Mouse (Mus musculus) liver, embryonic 11.5 days (tissue): ENCODE results near the gene Nectin2. TPM values are rescaled to one million over a fixed set of nuclear protein-coding genes. Genes with fewer than 3 reads are reported as not detected.

Source experiments
- ATAC-seq: fragments of 200-750 bp; cut with Nextera tagmentation; replicated peaks from 2 replicates; pipeline ENCODE4 v1.8.0; 2017; ENCODE audit warnings: moderate number of reproducible peaks, mild to moderate bottlenecking, moderate TSS enrichment, moderate library complexity; ENCODE audit not compliant: low FRiP score
- DNase-seq: peaks from one replicate; pipeline ENCODE4 v3.0.0-alpha.2; 2017; ENCODE audit warnings: low spot score
- H3K27ac ChIP-seq: fragments of 300-500 bp; sonication (generic); 2 replicates; pipeline ENCODE4 v1.5.1; 2014; ENCODE audit warnings: mild to moderate bottlenecking, low read depth, low read length, control low read depth
- H3K27me3 ChIP-seq: fragments of 300-500 bp; sonication (generic); replicated peaks from 2 replicates; pipeline ENCODE4 v1.6.1; 2014; ENCODE audit warnings: low read length, mixed read lengths; ENCODE audit not compliant: control insufficient read depth, insufficient read depth
- H3K36me3 ChIP-seq: fragments of 300-500 bp; sonication (generic); 2 replicates; pipeline ENCODE4 v1.6.1; 2014; ENCODE audit warnings: mild to moderate bottlenecking, low read length, moderate library complexity, mixed read lengths; ENCODE audit not compliant: control insufficient read depth, insufficient read depth
- H3K4me1 ChIP-seq: fragments of 300-500 bp; sonication (generic); replicated peaks from 2 replicates; pipeline ENCODE4 v1.6.1; 2014; ENCODE audit warnings: low read length, mixed read lengths; ENCODE audit not compliant: control insufficient read depth, insufficient read depth
- H3K4me2 ChIP-seq: fragments of 300-500 bp; sonication (generic); 2 replicates; pipeline ENCODE4 v1.6.1; 2014; ENCODE audit warnings: mild to moderate bottlenecking, control low read depth, moderate library complexity
- H3K4me3 ChIP-seq: fragments of 300-500 bp; sonication (generic); 2 replicates; pipeline ENCODE4 v1.5.1; 2014; ENCODE audit warnings: low read depth, low read length, control low read depth
- H3K9ac ChIP-seq: fragments of 300-500 bp; sonication (generic); 2 replicates; pipeline ENCODE4 v1.6.1; 2014; ENCODE audit warnings: low read depth, low read length, control low read depth
- H3K9me3 ChIP-seq: fragments of 300-500 bp; sonication (generic); 2 replicates; pipeline ENCODE4 v1.6.1; 2016; ENCODE audit warnings: low read length, inconsistent platforms, mixed read lengths; ENCODE audit not compliant: control insufficient read depth
- WGBS: fragments of 180-500 bp; shearing (Covaris S2); extraction: QIAGEN DNeasy Blood & Tissue Kit; methylation state at CpG from one replicate; pipeline ENCODE4 v1.1.7; 2014; 5-methylcytosine and 5-hydroxymethylcytosine counted together
- polyA plus RNA-seq: library from polyadenylated mRNA; unstranded; fragments of >200 nt; fragmentation: Nextera tagmentation; extraction: Ambion mirVana; gene quantifications from 2 replicates; pipeline ENCODE4 v1.2.1, GENCODE M21; 2014

Gene Nectin2
- polyA plus RNA-seq, 1 experiment from 2014 or later = 55.9 TPM

GRCm38 (mm10) chr7:19742468-19742867, 7.8 kb downstream of the Nectin2 start:
- no peaks in the 10 kb centered on the region for H3K9me3 ChIP-seq
- H3K4me3 ChIP-seq = no peak overlapping the region
- H3K4me1 ChIP-seq = peaks cover 52% of the 10 kb centered on the region
- WGBS = 65% methylated on average over 5 of the region's 5 CpGs
- H3K27me3 ChIP-seq = no peaks in the 10 kb centered on the region
- no peak overlapping the region; the same call in 1 of the 2 replicates for H3K9ac ChIP-seq
- ATAC-seq (no peak), DNase-seq (no peak)
- H3K4me2 ChIP-seq = no peak overlapping the region
- peaks cover 16% of the 10 kb centered on the region; the same call in 1 of the 2 replicates for H3K36me3 ChIP-seq
- H3K27ac ChIP-seq = no peak overlapping the region; the same call in 1 of the 2 replicates

- Histone ChIP-seq H3K36me3 (peaks cover 20% of the 10 kb centered on the region; the same call in 1 of the 2 replicates), H3K27me3 (no peaks in the 10 kb centered on the region), H3K27ac (peak overlapping the region; percentile 23), H3K9ac (0 out of 2 replicates have a peak overlapping the region, but pooled peaks have one; percentile 22), H3K9me3 (no peaks in the 10 kb centered on the region), H3K4me3 (no peak overlapping the region), H3K4me1 (peaks cover 50% of the 10 kb centered on the region), H3K4me2 (peak overlapping the region; percentile 21; the same call in 1 of the 2 replicates)
- no peak for DNase-seq
- peak; percentile 52 for ATAC-seq
- 24% methylated on average over 8 of the region's 8 CpGs for WGBS
These were observed 8.8 kb downstream of the Nectin2 start for GRCm38 (mm10) chr7:19741329-19742031.

GRCm38 (mm10) chr7:19740269-19740668, 10.0 kb downstream of the Nectin2 start:
- H3K4me1 ChIP-seq = peaks cover 49% of the 10 kb centered on the region
- H3K9ac ChIP-seq = no peak overlapping the region
- H3K4me3 ChIP-seq = no peak overlapping the region
- H3K27ac ChIP-seq = no peak overlapping the region
- ATAC-seq (no peak), DNase-seq (no peak)
- H3K27me3 ChIP-seq = no peaks in the 10 kb centered on the region
- H3K4me2 ChIP-seq = no peak overlapping the region
- peaks cover 20% of the 10 kb centered on the region; the same call in 1 of the 2 replicates for H3K36me3 ChIP-seq
- H3K9me3 ChIP-seq = no peaks in the 10 kb centered on the region
- 73% methylated on average over 11 of the region's 11 CpGs for WGBS

- no peaks in the 10 kb centered on the region for H3K9me3 ChIP-seq
- peaks cover 39% of the 10 kb centered on the region for H3K4me1 ChIP-seq
- no peak overlapping the region for H3K4me3 ChIP-seq
- 81% methylated on average over 3 of the region's 3 CpGs for WGBS
- H3K27me3 ChIP-seq = no peaks in the 10 kb centered on the region
- H3K36me3 ChIP-seq = peaks cover 20% of the 10 kb centered on the region; the same call in 1 of the 2 replicates
- DNase-seq = no peak
- ATAC-seq = no peak
- H3K9ac ChIP-seq = no peak overlapping the region
- no peak overlapping the region for H3K27ac ChIP-seq
- no peak overlapping the region for H3K4me2 ChIP-seq
These were observed 11.5 kb downstream of the Nectin2 start for GRCm38 (mm10) chr7:19738771-19739170.

- Histone ChIP-seq H3K4me1 (peaks cover 27% of the 10 kb centered on the region), H3K36me3 (peaks cover 27% of the 10 kb centered on the region), H3K27me3 (no peaks in the 10 kb centered on the region), H3K4me3 (0 out of 2 replicates have a peak overlapping the region, but pooled peaks have one; percentile 21), H3K4me2 (peak overlapping the region; percentile 49), H3K9ac (peak overlapping the region; percentile 35; the same call in 1 of the 2 replicates), H3K27ac (peak overlapping the region; percentile 88), H3K9me3 (no peaks in the 10 kb centered on the region)
- ATAC-seq (peak; percentile 92), DNase-seq (peak; percentile 71)
- WGBS = 44% methylated on average over 16 of the region's 16 CpGs
These were observed 13.8 kb downstream of the Nectin2 start for GRCm38 (mm10) chr7:19736389-19737057.

- Histone ChIP-seq H3K4me1 (peaks cover 19% of the 10 kb centered on the region), H3K9me3 (no peaks in the 10 kb centered on the region), H3K27ac (no peak overlapping the region), H3K4me3 (no peak overlapping the region), H3K36me3 (peaks cover 29% of the 10 kb centered on the region), H3K27me3 (no peaks in the 10 kb centered on the region), H3K4me2 (no peak overlapping the region), H3K9ac (no peak overlapping the region)
- WGBS = 89% methylated on average over 10 of the region's 10 CpGs
- no peak for ATAC-seq
- no peak for DNase-seq
These were observed 16.1 kb downstream of the Nectin2 start for GRCm38 (mm10) chr7:19734178-19734666.

GRCm38 (mm10) chr7:19726541-19726940, 23.7 kb downstream of the Nectin2 start:
- Histone ChIP-seq H3K36me3 (peaks cover 26% of the 10 kb centered on the region), H3K9ac (no peak overlapping the region), H3K27ac (no peak overlapping the region), H3K4me2 (no peak overlapping the region), H3K4me1 (0 out of 2 replicates have a peak, but pooled peaks cover 6% of the 10 kb centered on the region), H3K9me3 (0 out of 2 replicates have a peak, but pooled peaks cover under 1% of the 10 kb centered on the region), H3K4me3 (no peak overlapping the region), H3K27me3 (no peaks in the 10 kb centered on the region)
- DNase-seq = no peak
- 90% methylated on average over 4 of the region's 4 CpGs for WGBS
- ATAC-seq = no peak

- Histone ChIP-seq H3K27me3 (no peaks in the 10 kb centered on the region), H3K36me3 (peaks cover 28% of the 10 kb centered on the region), H3K27ac (no peak overlapping the region), H3K9me3 (peaks cover 7% of the 10 kb centered on the region), H3K9ac (no peak overlapping the region), H3K4me2 (no peak overlapping the region), H3K4me1 (0 out of 2 replicates have a peak, but pooled peaks cover 6% of the 10 kb centered on the region), H3K4me3 (no peak overlapping the region)
- DNase-seq = no peak
- 93% methylated on average over 12 of the region's 12 CpGs for WGBS
- no peak for ATAC-seq
These were observed 26.1 kb downstream of the Nectin2 start for GRCm38 (mm10) chr7:19724167-19724566.
